Mouse (Mus musculus) mouse trophoblast stem cell (cell line): ENCODE results near the gene Gm10837.

ENCODE experiments used
- in situ Hi-C, 2 experiments: fragments of 300-500 bp; cut with MseI, MboI; formaldehyde crosslinking; loops; 2 replicates in 1 of 2; 3 replicates in 1 of 2; pipeline ENCODE4 v1.15.1; 2025

Gm10837 gene

GRCm38 (mm10) chr14:122534017-122534924 is 43.9 kb downstream of the Gm10837 start, which contains the start of gene Pcca:
TSS of gene Pcca (plus strand) at chr14:122534324.
- in situ Hi-C loops = no loop called here

- in situ Hi-C loops = no loop called here
Observed at GRCm38 (mm10) chr14:122535986-122536385, 45.6 kb downstream of the Gm10837 start.
